Mouse (Mus musculus): ENCODE data around the gene Zfp36l1. TPM values are rescaled to one million over a fixed set of nuclear protein-coding genes. Genes with fewer than 3 reads are reported as not detected.
"Not testable (repeated sequence)": the region's sequence is repeated elsewhere in the genome, so short reads cannot be mapped to it uniquely, and the experiment has no call there.

The Zfp36l1 gene
- total and polyA plus RNA-seq, 3 experiments: 65.0 to 79.4 (median 74.4) TPM

DNA sequence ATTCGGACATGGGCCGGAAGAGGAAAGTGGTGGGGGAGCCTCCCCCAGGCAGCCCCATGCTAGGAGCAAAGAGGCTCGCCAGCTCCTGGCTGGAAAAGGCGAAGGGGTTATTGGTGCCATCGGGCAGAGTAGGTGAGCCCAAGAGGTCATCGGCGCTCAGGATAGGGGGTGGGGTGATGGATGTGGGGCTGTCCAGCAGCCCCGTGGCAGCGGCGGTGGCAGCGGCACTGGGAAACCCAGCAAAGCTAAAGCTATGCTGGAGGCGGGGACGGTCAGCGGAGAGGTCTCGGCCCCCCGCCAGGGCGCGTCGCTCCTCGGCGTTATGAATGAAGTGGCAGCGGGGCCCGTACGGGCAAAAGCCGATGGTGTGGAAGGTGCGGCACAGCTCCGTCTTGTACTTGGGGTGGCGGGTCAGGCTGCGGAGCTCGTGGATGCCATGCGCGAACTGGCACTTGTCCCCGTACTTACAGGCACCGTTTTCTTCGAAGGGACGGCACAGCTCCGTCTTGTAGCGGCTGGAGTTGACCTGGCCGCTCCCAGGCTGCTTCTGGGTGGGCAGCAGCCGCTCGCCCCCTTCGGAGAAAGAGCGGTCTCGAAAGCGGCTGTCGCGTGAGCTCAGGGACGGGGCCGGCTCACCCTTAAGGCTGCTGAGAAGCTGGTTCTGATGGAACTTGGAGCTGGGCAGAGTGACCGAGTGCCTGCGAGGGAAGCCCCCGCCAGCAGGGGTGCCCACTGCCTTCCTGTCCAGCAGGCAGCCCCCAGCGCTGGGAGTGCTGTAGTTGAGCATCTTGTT is 2.9 kb downstream of the Zfp36l1 start:
- Histone ChIP-seq H3K4me3 (peak overlapping the region; percentile 76), H3K9ac (ENCODE audit: low read depth, low read length) (peak overlapping the region; percentile 77), H3K27ac (peak overlapping the region; percentile 99), H3K27me3 (ENCODE audit: control insufficient read depth, insufficient read depth, low read length) (no peaks in the 10 kb centered on the region), H3K4me1 (ENCODE audit: control insufficient read depth, insufficient read depth, low read length) (peaks cover 5% of the 10 kb centered on the region), H3K79me2 (replicated peaks; ENCODE audit: control insufficient read depth, insufficient read depth, low read length) (peaks cover 3% of the 10 kb centered on the region), H3K36me3 (ENCODE audit: control insufficient read depth, insufficient read depth, low read length) (peaks cover 16% of the 10 kb centered on the region)
- TF ChIP-seq POLR2A (IDR thresholded peaks at IDR 0.05; ENCODE audit: insufficient read depth, low read depth, low read length) (no peak), EP300 (IDR thresholded peaks at IDR 0.05; ENCODE audit: insufficient read depth, low read depth, low read length) (no peak), CTCF (IDR thresholded peaks at IDR 0.05) (peak; percentile 10; the same call in 1 of the 2 replicates)
- peak; percentile 70 to 76 for DNase-seq
- 6% methylated on average over 53 of the region's 53 CpGs for WGBS
- intact Hi-C loops (cut with DNase I): loop anchor here (1.0 to 5.0 kb wide), 10 partner anchors 19 to 497 kb away; no protein-coding TSS in a partner anchor

- not testable (repeated sequence) for H3K27me3 ChIP-seq (ENCODE audit: control insufficient read depth, insufficient read depth, low read length); H3K4me1 ChIP-seq (ENCODE audit: control insufficient read depth, insufficient read depth, low read length); H3K79me2 ChIP-seq (replicated peaks; ENCODE audit: control insufficient read depth, insufficient read depth, low read length)
- Histone ChIP-seq H3K36me3 (ENCODE audit: control insufficient read depth, insufficient read depth, low read length) (peaks cover 16% of the 10 kb centered on the region), H3K4me3 (peak overlapping the region; percentile 76), H3K27ac (peak overlapping the region; percentile 99), H3K9ac (ENCODE audit: low read depth, low read length) (peak overlapping the region; percentile 77)
- intact Hi-C loops (cut with DNase I): loop anchor here (1.0 to 5.0 kb wide), 4 partner anchors 48 to 367 kb away; no protein-coding TSS in a partner anchor
- peak; percentile 86 to 87 for DNase-seq
- 6% methylated on average over 11 of the region's 11 CpGs for WGBS
- TF ChIP-seq CTCF (IDR thresholded peaks at IDR 0.05) (peak; percentile 76), EP300 (IDR thresholded peaks at IDR 0.05; ENCODE audit: insufficient read depth, low read depth, low read length) (peak; percentile 85; the same call in 1 of the 2 replicates)
Measured at GRCm38 (mm10) chr12:80108896-80109668, 3.7 kb downstream of the Zfp36l1 start.

DNA sequence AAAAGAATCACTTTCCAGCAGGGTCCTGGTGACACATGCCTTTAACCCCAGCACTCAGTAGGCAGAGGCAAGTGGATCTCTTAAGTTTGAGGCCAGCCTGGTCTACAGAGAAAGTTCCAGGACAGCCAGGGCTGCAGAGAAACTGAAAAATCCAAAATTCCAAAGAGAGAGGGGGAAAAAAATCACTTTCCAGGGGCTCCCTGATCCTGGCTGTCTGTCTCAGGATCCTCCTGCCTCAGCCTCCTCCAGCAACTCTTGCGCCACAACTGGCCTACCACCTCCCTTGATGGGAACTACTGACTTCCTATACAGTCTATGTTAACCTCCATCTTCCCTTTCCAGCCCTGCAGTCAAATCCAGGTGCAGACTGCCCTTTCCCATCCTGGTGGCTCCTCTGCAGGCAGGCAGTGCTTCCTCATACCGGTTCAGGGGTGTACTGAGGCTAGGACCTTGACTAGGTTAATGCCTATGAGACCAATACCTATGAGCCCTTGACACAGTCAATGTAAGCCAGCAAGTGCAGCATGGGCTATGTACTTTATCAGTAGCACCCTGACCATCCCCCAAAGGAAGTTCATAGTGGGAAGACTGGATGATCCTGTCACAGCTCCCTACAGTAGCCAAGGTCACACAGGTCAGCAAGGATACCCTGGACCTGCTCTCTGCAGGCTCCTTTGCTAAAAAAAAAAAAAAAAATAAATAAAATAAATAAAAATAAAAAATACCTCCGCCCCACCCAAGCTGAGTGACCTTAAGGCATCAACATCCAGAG is 5.7 kb downstream of the Zfp36l1 start:
- Histone ChIP-seq H3K27me3 (ENCODE audit: control insufficient read depth, insufficient read depth, low read length) (no peaks in the 10 kb centered on the region), H3K79me2 (replicated peaks; ENCODE audit: control insufficient read depth, insufficient read depth, low read length) (peaks cover 2% of the 10 kb centered on the region), H3K36me3 (ENCODE audit: control insufficient read depth, insufficient read depth, low read length) (peaks cover 16% of the 10 kb centered on the region), H3K4me3 (no peak overlapping the region), H3K4me1 (ENCODE audit: control insufficient read depth, insufficient read depth, low read length) (peaks cover 3% of the 10 kb centered on the region), H3K9ac (ENCODE audit: low read depth, low read length) (no peak overlapping the region), H3K27ac (no peak overlapping the region; the same call in 1 of the 2 replicates)
- DNase-seq: peak in 1 of 2 experiments; percentile 27
- TF ChIP-seq POLR2A (IDR thresholded peaks at IDR 0.05; ENCODE audit: insufficient read depth, low read depth, low read length) (peak; percentile 36; the same call in 1 of the 2 replicates), CTCF (IDR thresholded peaks at IDR 0.05) (no peak)
- WGBS: 94% methylated on average over 3 of the region's 3 CpGs
- intact Hi-C loops (cut with DNase I): loop anchor here (5.0 kb wide), 2 partner anchors 85 to 365 kb away; no protein-coding TSS in a partner anchor

- H3K4me1 ChIP-seq (ENCODE audit: control insufficient read depth, insufficient read depth, low read length): peaks cover 3% of the 10 kb centered on the region
- H3K79me2 ChIP-seq (replicated peaks; ENCODE audit: control insufficient read depth, insufficient read depth, low read length): no peaks in the 10 kb centered on the region; the same call in 1 of the 2 replicates
- H3K27me3 ChIP-seq (ENCODE audit: control insufficient read depth, insufficient read depth, low read length): no peaks in the 10 kb centered on the region
- peaks cover 16% of the 10 kb centered on the region for H3K36me3 ChIP-seq (ENCODE audit: control insufficient read depth, insufficient read depth, low read length)
- DNase-seq: no peak
- TF ChIP-seq POLR2A (IDR thresholded peaks at IDR 0.05; ENCODE audit: insufficient read depth, low read depth, low read length): no peak
- no peak for TF ChIP-seq CTCF (IDR thresholded peaks at IDR 0.05)
- no peak for TF ChIP-seq EP300 (IDR thresholded peaks at IDR 0.05; ENCODE audit: insufficient read depth, low read depth, low read length)
- intact Hi-C loops (cut with DNase I): loop anchor here (5.0 kb wide), 2 partner anchors 84 to 364 kb away; no protein-coding TSS in a partner anchor
- no peak overlapping the region for H3K27ac ChIP-seq
- no peak overlapping the region for H3K4me3 ChIP-seq
- WGBS: 91% methylated on average over 4 of the region's 4 CpGs
- H3K9ac ChIP-seq (ENCODE audit: low read depth, low read length): no peak overlapping the region
Measured at GRCm38 (mm10) chr12:80106138-80106895, 6.5 kb downstream of the Zfp36l1 start.

GRCm38 (mm10) chr12:80103521-80103973 is 9.3 kb downstream of the Zfp36l1 start:
- no peak overlapping the region for H3K27ac ChIP-seq
- intact Hi-C loops (cut with DNase I): no loop called here
- H3K79me2 ChIP-seq (replicated peaks; ENCODE audit: control insufficient read depth, insufficient read depth, low read length): no peaks in the 10 kb centered on the region

More at GRCm38 (mm10) chr12:80103521-80103973, 9.3 kb downstream of the Zfp36l1 start:
- WGBS: 52% methylated on average over 5 of the region's 5 CpGs
- Histone ChIP-seq H3K9ac (ENCODE audit: low read depth, low read length) (no peak overlapping the region), H3K36me3 (ENCODE audit: control insufficient read depth, insufficient read depth, low read length) (peaks cover 8% of the 10 kb centered on the region), H3K4me3 (no peak overlapping the region), H3K27me3 (ENCODE audit: control insufficient read depth, insufficient read depth, low read length) (no peaks in the 10 kb centered on the region), H3K4me1 (ENCODE audit: control insufficient read depth, insufficient read depth, low read length) (peaks cover 3% of the 10 kb centered on the region)
- no peak for TF ChIP-seq CTCF (IDR thresholded peaks at IDR 0.05)
- TF ChIP-seq POLR2A (IDR thresholded peaks at IDR 0.05; ENCODE audit: insufficient read depth, low read depth, low read length): no peak
- no peak for TF ChIP-seq EP300 (IDR thresholded peaks at IDR 0.05; ENCODE audit: insufficient read depth, low read depth, low read length)
- DNase-seq: no peak

Data from heart, adult 2 months (tissue).